Mouse (Mus musculus) limb, embryonic 10.5 days (tissue): Measurements from ENCODE around the gene Tab3. TPM values are rescaled to one million over a fixed set of nuclear protein-coding genes. Genes with fewer than 3 reads are reported as not detected.
A peak's percentile ranks its signal among the peaks of the same experiment; 100 is the strongest.

ENCODE experiments used
- DNase-seq: peaks from one replicate; pipeline ENCODE4 v3.0.0-alpha.2; 2017; ENCODE audit warnings: low spot score
- H3K27ac ChIP-seq: fragments of 300-500 bp; sonication (generic); 2 replicates; pipeline ENCODE4 v1.5.1; 2016; ENCODE audit warnings: mild to moderate bottlenecking
- H3K27me3 ChIP-seq: fragments of 300-500 bp; sonication (generic); 2 replicates; pipeline ENCODE4 v1.6.1; 2016; ENCODE audit warnings: low read depth, mild to moderate bottlenecking; ENCODE audit not compliant: poor library complexity, severe bottlenecking
- H3K36me3 ChIP-seq: fragments of 300-500 bp; sonication (generic); 2 replicates; pipeline ENCODE4 v1.6.1; 2016; ENCODE audit warnings: mild to moderate bottlenecking, moderate library complexity
- H3K4me1 ChIP-seq: fragments of 300-500 bp; sonication (generic); 2 replicates; pipeline ENCODE4 v1.6.1; 2016
- H3K4me3 ChIP-seq: fragments of 300-500 bp; sonication (generic); 2 replicates; pipeline ENCODE4 v1.5.1; 2016; ENCODE audit warnings: mild to moderate bottlenecking, moderate library complexity
- H3K9me3 ChIP-seq: fragments of 300-500 bp; sonication (generic); replicated peaks from 2 replicates; pipeline ENCODE4 v1.6.1; 2016; ENCODE audit warnings: mild to moderate bottlenecking
- WGBS: fragments of 180-500 bp; shearing (Covaris S2); methylation state at CpG from one replicate; pipeline ENCODE4 v1.1.7; 2016; 5-methylcytosine and 5-hydroxymethylcytosine counted together
- polyA plus RNA-seq: library from polyadenylated mRNA; unstranded; fragments of >200 nt; fragmentation: Nextera tagmentation; extraction: Ambion mirVana; gene quantifications from 2 replicates; pipeline ENCODE4 v1.2.1, GENCODE M21; 2016

The Tab3 gene
- 4.0 and 4.1 TPM in 2 replicates for polyA plus RNA-seq

DNA sequence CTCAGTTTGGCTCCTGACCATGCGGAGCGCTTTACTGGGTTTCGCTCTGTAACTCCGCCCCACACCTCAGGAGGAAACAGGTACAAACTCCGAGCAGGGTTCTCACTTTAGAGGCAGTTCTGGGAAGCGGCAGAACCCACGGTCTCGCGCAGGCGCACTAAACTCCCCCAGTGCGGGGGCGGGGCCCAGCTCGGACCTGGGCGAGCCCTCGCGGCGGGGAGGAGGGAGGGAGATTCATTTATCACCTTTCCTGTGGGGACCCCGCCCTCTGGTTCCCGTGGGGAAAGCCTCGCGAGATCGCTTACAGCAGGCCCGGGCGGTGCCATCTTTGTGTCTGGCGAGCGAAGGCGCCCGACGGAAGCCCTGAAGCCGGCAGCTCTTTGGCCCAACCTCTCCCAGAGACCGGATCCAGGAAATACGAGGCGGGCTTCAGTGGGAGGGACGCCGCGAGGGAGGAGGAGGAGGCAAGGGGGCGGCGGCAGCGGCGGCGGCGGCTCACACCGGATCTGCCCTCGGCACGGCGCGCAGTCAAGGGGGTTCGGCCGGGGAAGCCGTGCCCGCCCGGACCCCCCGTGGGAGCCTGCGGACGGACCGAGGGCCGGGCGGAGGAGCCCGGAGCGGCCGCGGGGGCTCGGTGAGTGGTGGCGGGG, at the start of gene Tab3:
Gene Tab3, plus strand, starts transcription at position 491 of the 650 bp plus-strand sequence.
- H3K4me3 ChIP-seq = peak within 1 kb of the TSS; percentile 69
- peak within 1 kb of the TSS; percentile 92 for H3K27ac ChIP-seq
- no peaks in the 10 kb centered on the region for H3K4me1 ChIP-seq
- WGBS = 16% methylated on average over 45 of the region's 64 CpGs
- H3K36me3 ChIP-seq = no peaks in the 10 kb centered on the region
- DNase-seq = peak; percentile 89
- H3K27me3 ChIP-seq = peaks cover 14% of the 10 kb centered on the region
- no peaks in the 10 kb centered on the region for H3K9me3 ChIP-seq

DNA sequence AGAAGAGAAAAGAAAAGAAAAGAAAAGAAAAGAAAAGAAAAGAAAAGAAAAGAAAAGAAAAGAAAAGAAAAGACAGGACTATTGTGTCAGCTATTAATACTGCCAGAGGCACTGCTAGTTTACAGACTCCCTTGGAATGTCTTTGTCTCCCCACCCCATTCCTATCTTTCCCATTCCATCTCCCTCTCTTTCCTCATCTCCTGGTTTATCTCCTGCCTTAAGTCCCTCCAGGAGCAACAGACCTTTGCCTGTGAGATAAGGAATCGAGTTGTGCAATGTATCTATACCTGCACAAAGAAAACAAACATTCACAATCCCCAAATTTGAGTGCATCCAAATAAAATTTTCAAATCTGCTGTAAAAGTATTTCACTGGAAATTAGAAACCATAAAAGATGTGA, 48.3 kb upstream of the Tab3 start:
- Histone ChIP-seq H3K27ac (no peak overlapping the region), H3K27me3 (no peaks in the 10 kb centered on the region), H3K36me3 (no peaks in the 10 kb centered on the region), H3K4me1 (no peaks in the 10 kb centered on the region), H3K9me3 (no peaks in the 10 kb centered on the region), H3K4me3 (no peak overlapping the region)
- no peak for DNase-seq
- WGBS = 54% methylated on average over 1 of the region's 1 CpGs

DNA sequence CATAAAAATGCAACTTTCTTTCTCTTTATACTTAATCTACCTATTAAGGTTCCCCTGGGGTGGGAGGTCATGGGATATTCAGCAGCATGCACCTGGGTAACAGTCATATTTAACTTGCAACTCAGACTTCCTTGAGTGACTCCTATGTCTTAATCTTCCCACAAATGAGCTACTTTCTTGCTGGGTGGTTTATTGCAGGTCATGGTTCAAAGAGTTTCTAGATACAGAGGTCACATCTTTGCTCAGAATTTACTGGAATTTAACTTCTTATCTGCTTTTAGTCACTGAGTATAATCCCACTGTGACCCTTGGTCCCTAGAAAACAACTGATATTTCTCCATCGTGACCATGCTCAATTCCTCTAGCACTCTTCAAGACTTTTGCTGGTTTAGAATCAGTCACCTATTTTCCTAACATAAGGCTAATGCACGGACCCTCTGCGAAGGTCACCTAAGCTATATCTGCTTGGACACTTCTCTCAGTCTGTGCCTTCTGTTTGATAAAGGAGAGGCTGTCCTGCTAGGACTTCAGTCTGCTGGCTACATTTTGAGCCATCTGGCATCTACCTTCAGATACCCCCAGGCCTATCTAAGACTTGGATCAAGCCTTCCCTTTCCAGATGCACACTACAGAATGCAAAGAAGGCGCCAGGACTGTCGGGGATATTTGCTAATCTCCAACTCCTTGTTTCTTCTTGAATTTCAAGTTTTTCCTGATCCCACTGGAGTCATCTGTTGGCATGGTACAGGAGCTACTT, 47.4 kb upstream of the Tab3 start:
- Histone ChIP-seq H3K9me3 (no peaks in the 10 kb centered on the region), H3K27me3 (no peaks in the 10 kb centered on the region), H3K36me3 (no peaks in the 10 kb centered on the region), H3K4me1 (no peaks in the 10 kb centered on the region), H3K27ac (no peak overlapping the region), H3K4me3 (no peak overlapping the region)
- DNase-seq = no peak
- 68% methylated on average over 5 of the region's 5 CpGs for WGBS

DNA sequence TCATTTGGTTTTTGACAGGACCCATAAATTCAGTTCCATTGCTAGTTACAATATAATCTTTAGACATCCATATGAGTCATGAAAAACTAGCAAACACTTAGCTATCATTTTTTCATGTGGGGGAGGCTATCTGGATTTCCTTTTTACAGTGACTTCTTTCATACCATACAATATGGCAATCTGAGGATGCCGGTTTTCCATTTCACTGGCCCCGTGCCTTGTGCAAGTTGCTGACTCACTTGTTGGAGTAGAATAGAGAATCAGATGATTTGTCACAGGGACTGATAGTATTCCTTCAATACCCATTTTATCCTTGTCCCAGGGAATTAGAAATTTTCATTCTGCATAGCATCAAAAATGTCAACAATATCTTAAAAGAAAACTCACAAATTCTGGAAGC, 14.9 kb upstream of the Tab3 start:
- Histone ChIP-seq H3K4me1 (no peaks in the 10 kb centered on the region), H3K27ac (no peak overlapping the region), H3K27me3 (no peaks in the 10 kb centered on the region), H3K4me3 (no peak overlapping the region), H3K36me3 (no peaks in the 10 kb centered on the region), H3K9me3 (no peaks in the 10 kb centered on the region)
- DNase-seq = no peak
- WGBS = 86% methylated on average over 2 of the region's 2 CpGs

DNA sequence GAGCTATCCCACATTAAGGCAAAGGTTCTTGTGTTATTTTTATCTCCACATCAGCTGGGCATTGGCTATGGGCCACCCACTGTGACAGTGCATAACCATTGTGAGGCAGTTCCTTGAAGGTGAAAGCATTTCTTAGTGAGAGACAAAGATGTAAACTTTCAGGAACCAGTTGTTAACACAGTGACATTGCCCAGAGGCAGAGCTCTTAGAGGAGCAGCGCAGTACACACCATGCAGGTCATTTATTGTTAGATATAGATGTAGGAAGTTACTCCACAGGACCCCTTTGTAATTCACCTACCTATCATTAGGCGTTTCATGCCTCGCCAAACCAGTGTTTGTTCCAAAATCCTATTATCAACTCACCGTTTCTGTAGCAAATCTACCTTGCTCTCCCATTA, 7.6 kb upstream of the Tab3 start:
- Histone ChIP-seq H3K4me3 (no peak overlapping the region), H3K27me3 (0 out of 2 replicates have a peak, but pooled peaks cover 3% of the 10 kb centered on the region), H3K36me3 (no peaks in the 10 kb centered on the region), H3K9me3 (no peaks in the 10 kb centered on the region), H3K27ac (no peak overlapping the region), H3K4me1 (no peaks in the 10 kb centered on the region)
- DNase-seq = no peak
- WGBS = 84% methylated on average over 4 of the region's 4 CpGs

DNA sequence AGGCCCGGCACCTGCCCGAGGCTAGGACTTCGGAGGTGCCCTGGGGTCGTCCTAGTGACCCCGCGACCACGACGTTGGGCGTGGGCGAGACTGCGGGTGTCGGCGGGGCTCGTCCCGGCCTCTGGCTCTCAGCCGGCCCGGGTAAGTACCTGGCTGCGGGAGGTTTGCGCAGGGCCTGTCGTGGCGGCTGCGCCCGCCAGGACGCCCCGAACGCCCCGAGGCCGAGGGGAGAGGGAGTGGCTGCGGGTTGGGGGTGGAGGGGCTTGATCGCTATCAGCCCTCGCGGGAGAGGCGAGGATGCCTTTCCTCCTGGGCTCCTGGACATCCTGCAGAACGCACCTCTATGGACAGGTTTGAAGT, 340 bp downstream of the Tab3 start:
- H3K27ac ChIP-seq = peak overlapping the region; percentile 92
- H3K36me3 ChIP-seq = no peaks in the 10 kb centered on the region
- peak overlapping the region; percentile 69 for H3K4me3 ChIP-seq
- no peaks in the 10 kb centered on the region for H3K4me1 ChIP-seq
- WGBS = 9% methylated on average over 15 of the region's 34 CpGs
- no peak for DNase-seq
- no peaks in the 10 kb centered on the region for H3K9me3 ChIP-seq
- peaks cover 14% of the 10 kb centered on the region for H3K27me3 ChIP-seq

DNA sequence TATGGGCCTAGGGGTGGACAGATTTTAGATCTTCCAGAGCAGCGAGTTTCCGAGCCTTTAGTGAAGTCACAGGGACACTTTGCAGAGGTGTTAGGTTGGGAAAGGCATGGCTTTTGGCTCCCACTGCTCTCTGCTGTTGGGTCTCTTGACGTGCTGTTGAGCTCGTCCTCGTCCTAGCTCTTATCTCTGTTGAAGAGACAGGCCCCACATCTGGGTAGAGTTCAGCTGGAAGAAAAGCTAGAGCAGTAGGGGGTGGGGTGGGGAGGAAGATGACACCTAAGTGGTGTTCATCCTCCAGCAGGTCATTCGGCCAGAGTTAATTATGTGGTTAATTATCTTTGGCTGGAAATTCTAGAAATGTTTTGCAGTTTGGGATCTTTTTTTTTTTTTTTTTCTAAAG, 2.5 kb downstream of the Tab3 start:
- no peak for DNase-seq
- H3K27me3 ChIP-seq = peaks cover 14% of the 10 kb centered on the region
- H3K27ac ChIP-seq = no peak overlapping the region
- H3K36me3 ChIP-seq = no peaks in the 10 kb centered on the region
- no peak overlapping the region for H3K4me3 ChIP-seq
- H3K9me3 ChIP-seq = no peaks in the 10 kb centered on the region
- H3K4me1 ChIP-seq = no peaks in the 10 kb centered on the region
- WGBS = 41% methylated on average over 6 of the region's 6 CpGs

DNA sequence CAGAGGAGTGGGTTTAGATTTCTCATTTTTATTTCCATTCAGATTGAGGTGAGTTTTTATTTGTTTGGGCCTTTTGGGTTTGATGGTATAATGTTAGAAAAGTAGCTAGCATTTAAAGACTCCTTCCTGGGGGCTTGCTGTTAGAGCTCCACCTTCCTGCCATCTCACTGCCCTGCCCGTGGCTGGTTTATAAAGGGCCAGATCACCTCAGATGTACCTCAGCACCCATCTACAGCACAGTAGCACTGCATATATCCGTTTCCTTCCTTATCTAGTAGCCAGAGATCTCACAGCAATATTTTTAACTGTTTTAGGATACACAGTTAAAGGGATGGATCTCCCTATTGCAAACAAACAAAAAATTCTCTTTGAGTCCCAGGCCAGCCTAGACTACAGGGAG, 6.9 kb downstream of the Tab3 start:
- WGBS = 59% methylated on average over 2 of the region's 2 CpGs
- H3K27ac ChIP-seq = no peak overlapping the region
- H3K4me3 ChIP-seq = no peak overlapping the region
- H3K27me3 ChIP-seq = no peaks in the 10 kb centered on the region
- H3K4me1 ChIP-seq = no peaks in the 10 kb centered on the region
- H3K9me3 ChIP-seq = no peaks in the 10 kb centered on the region
- H3K36me3 ChIP-seq = no peaks in the 10 kb centered on the region
- DNase-seq = no peak

DNA sequence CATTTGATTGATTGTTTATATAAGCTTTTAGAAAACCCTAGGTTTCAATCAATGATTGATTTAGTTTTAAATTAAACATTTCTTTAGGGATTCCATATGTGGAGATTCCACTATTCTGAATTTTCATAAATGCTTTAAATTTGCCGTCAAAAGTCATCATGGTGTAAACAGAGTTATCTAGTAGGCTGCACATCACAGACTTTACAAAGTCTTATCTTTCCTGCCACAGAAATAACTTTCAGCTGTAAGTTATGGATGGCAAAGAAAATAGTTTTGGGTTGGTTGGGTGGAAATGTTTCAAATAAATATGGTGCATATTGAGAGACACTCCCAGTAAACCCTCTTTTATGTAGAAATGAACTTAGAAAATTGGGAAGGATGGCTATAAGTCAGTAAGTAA, 8.7 kb downstream of the Tab3 start:
- Histone ChIP-seq H3K9me3 (no peaks in the 10 kb centered on the region), H3K27me3 (no peaks in the 10 kb centered on the region), H3K4me3 (no peak overlapping the region), H3K27ac (no peak overlapping the region), H3K36me3 (no peaks in the 10 kb centered on the region), H3K4me1 (no peaks in the 10 kb centered on the region)
- no peak for DNase-seq
- 93% methylated on average over 1 of the region's 1 CpGs for WGBS

DNA sequence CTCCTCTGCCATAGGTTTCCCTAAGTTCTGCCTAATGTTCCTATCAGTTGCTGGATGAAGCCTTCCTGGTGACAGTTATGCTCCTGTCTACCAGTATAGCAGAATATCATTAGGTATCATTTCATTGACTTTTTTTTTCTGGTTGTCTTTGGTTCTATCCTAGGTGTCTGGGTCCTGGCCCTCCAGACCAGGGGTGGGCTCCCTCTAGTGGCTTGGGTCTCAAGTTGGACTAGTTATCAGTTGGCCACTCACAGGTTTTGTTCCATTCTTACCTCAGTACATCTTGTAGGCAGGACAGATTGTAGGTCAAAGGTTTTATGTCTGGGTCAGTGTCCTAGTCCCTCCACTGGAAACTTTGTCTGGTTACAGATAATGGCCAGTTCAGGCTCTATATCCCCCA, 11.8 kb downstream of the Tab3 start:
- Histone ChIP-seq H3K4me3 (no peak overlapping the region), H3K9me3 (no peaks in the 10 kb centered on the region), H3K27ac (no peak overlapping the region), H3K36me3 (no peaks in the 10 kb centered on the region), H3K4me1 (no peaks in the 10 kb centered on the region), H3K27me3 (no peaks in the 10 kb centered on the region)
- DNase-seq = no peak

DNA sequence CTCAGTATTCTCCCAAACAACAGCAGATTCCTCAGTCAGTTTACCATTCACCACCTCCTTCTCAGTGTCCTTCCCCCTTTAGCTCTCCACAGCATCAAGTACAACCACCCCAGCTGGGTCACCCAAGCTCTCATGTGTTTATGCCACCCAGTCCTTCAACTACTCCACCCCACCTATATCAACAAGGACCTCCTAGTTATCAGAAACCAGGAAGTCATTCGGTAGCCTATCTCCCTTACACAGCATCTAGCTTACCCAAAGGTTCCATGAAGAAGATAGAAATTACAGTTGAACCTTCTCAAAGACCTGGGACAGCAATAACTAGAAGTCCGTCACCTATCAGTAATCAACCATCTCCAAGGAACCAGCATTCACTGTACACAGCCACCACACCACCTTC, 40.9 kb downstream of the Tab3 start:
- Histone ChIP-seq H3K36me3 (peaks cover 9% of the 10 kb centered on the region), H3K4me3 (no peak overlapping the region), H3K27ac (no peak overlapping the region), H3K4me1 (no peaks in the 10 kb centered on the region), H3K9me3 (no peaks in the 10 kb centered on the region), H3K27me3 (no peaks in the 10 kb centered on the region)
- no peak for DNase-seq
- WGBS = 97% methylated on average over 2 of the region's 2 CpGs

DNA sequence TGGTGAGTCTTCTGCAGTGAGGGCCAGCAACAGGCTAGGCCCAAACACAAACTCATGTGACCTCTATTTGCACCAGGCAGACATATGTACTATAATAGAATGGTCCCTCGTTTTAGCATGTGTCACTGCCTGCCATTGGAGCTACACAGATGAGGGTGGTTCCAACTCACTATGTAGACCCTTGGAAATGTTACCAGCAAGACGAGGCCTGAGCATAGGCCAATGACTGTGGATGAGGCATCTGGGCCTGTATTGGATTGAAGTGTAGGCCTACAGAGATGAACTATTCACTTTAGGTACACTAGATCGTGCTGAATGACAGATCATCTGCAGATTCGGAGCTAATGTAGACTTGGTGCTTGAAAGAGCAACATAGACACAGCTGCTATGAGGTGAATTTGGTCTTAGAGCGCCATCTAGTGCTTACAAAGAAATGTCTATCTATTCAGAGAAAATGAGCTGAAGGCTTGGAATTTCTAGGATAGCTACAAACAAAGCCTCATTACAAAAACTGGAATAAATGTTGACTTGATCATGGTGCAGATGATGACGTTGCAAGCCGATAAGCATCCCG, 72.5 kb downstream of the Tab3 start:
- no peaks in the 10 kb centered on the region for H3K36me3 ChIP-seq
- no peak for DNase-seq
- 43% methylated on average over 8 of the region's 8 CpGs for WGBS

DNA sequence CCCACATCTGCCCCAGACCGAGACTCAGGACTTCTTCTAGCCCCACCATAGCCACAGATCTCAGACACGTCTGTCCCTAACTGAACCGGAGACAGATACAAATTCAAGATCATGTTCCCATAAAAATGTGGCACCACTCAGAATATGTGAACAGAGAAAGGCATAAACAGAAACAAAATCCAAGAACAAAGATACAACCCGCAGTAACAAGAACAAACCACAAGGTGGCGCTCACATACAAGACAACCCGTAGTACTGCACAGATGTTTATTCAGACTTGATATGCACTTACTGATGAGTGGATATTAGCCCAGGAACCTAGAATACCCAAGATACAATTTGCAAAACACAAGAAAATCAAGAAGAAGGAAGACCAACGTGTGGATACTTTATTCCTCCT, 103.0 kb downstream of the Tab3 start:
- Histone ChIP-seq H3K4me3 (no peak overlapping the region), H3K36me3 (no peaks in the 10 kb centered on the region), H3K9me3 (no peaks in the 10 kb centered on the region), H3K27me3 (no peaks in the 10 kb centered on the region), H3K27ac (no peak overlapping the region), H3K4me1 (no peaks in the 10 kb centered on the region)
- peak; percentile 49 for DNase-seq
- 16% methylated on average over 7 of the region's 7 CpGs for WGBS

More for the DNA sequence above, 72.5 kb downstream of the Tab3 start:
- no peak overlapping the region for H3K27ac ChIP-seq
- H3K4me3 ChIP-seq = no peak overlapping the region
- H3K9me3 ChIP-seq = no peaks in the 10 kb centered on the region
- no peaks in the 10 kb centered on the region for H3K27me3 ChIP-seq
- no peaks in the 10 kb centered on the region for H3K4me1 ChIP-seq
